22 mouse cellular contexts compared by ENCODE assay signal in the genomic region with DNA sequence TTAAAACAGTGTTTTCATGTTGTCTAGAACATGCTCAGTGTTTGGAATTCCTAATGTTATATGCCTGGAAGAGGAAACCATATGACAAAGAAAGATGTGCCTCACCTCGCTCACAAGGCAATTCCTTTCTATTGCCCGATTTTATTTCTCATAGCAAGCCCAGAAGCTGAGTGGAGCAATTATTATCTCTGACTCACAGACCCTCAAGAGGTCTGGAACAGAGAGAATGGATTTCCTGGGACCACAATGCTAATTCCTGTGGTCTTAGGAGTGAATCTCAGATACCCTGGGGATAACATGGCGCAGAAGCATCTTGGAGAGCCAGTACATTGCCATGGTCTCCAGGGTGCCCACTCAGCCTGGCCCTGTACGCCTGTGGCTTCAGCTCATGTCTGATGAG. TPM values are rescaled to one million over a fixed set of nuclear protein-coding genes. Genes with fewer than 3 reads are reported as not detected.
DNase-seq lines count a peak whose midpoint lies in the region; ATAC-seq and TF ChIP-seq lines count a peak whose summit lies in the region.
"Had no signal": no experiment of that assay in that cellular context is flagged by ENCODE, and none has a peak within 500 bp of the region (broad histone marks: within the 10 kb centered on the region; RNA-seq: fewer than 3 reads in every experiment).

No protein-coding gene starts in this region.

- H3K9me3 ChIP-seq in forebrain, postnatal 0 days (ENCODE audit: low read length): no peaks in the 10 kb centered on the region
- H3K9me3 ChIP-seq in forebrain, embryonic 12.5 days: no peaks in the 10 kb centered on the region
- H3K9me3 ChIP-seq in midbrain, embryonic 15.5 days: no peaks in the 10 kb centered on the region
- H3K9me3 ChIP-seq in midbrain, embryonic 10.5 days (replicated peaks): no peaks in the 10 kb centered on the region
- no peaks in the 10 kb centered on the region for H3K9me3 ChIP-seq in liver, embryonic 11.5 days (ENCODE audit: control insufficient read depth, low read length)
- H3K9me3 ChIP-seq in neural tube, embryonic 15.5 days (replicated peaks): no peaks in the 10 kb centered on the region
- H3K9me3 ChIP-seq: heart, embryonic 15.5 days had no signal

- WGBS in forebrain, postnatal 0 days: 67% methylated on average over 4 of the region's 4 CpGs
- WGBS in forebrain, embryonic 12.5 days: 84% methylated on average over 4 of the region's 4 CpGs
- WGBS in midbrain, embryonic 15.5 days: 57% methylated on average over 4 of the region's 4 CpGs
- 90% methylated on average over 4 of the region's 4 CpGs for WGBS in midbrain, embryonic 10.5 days
- WGBS in liver, embryonic 11.5 days: 66% methylated on average over 4 of the region's 4 CpGs
- WGBS in neural tube, embryonic 15.5 days: 54% methylated on average over 4 of the region's 4 CpGs

- peak overlapping the region; percentile 36; the same call in 1 of the 2 replicates for H3K27ac ChIP-seq in forebrain, postnatal 0 days (ENCODE audit: low read depth, low read length)
- H3K27ac ChIP-seq in forebrain, embryonic 12.5 days: no peak overlapping the region
- peak overlapping the region; percentile 49; the same call in 1 of the 2 replicates for H3K27ac ChIP-seq in midbrain, embryonic 15.5 days
- no peak overlapping the region for H3K27ac ChIP-seq in midbrain, embryonic 10.5 days (replicated peaks)
- H3K27ac ChIP-seq in liver, embryonic 11.5 days (ENCODE audit: low read depth, low read length): 0 out of 2 replicates have a peak overlapping the region, but pooled peaks have one; percentile 19
- H3K27ac ChIP-seq in neural tube, embryonic 15.5 days (replicated peaks): 0 out of 2 replicates have a peak overlapping the region, but pooled peaks have one; percentile 24
- H3K27ac ChIP-seq: heart, embryonic 15.5 days; stomach, postnatal 0 days had no signal

- H3K9ac ChIP-seq in forebrain, postnatal 0 days: no peak overlapping the region
- H3K9ac ChIP-seq in forebrain, embryonic 12.5 days: no peak overlapping the region
- H3K9ac ChIP-seq in midbrain, embryonic 15.5 days: no peak overlapping the region
- H3K9ac ChIP-seq in liver, embryonic 11.5 days (ENCODE audit: low read depth, low read length): no peak overlapping the region
- no peak overlapping the region for H3K9ac ChIP-seq in neural tube, embryonic 15.5 days (replicated peaks)
- H3K9ac ChIP-seq: heart, embryonic 15.5 days had no signal

- no peak for ATAC-seq in forebrain, postnatal 0 days
- no peak for ATAC-seq in forebrain, embryonic 12.5 days (ENCODE audit: low FRiP score)
- no peak for ATAC-seq in midbrain, embryonic 15.5 days (replicated peaks)
- no peak for ATAC-seq in liver, embryonic 11.5 days (replicated peaks; ENCODE audit: low FRiP score)
- no peak for ATAC-seq in neural tube, embryonic 15.5 days (ENCODE audit: low FRiP score)

- H3K4me3 ChIP-seq in forebrain, postnatal 0 days (ENCODE audit: low read depth, low read length): no peak overlapping the region
- no peak overlapping the region for H3K4me3 ChIP-seq in forebrain, embryonic 12.5 days (replicated peaks)
- no peak overlapping the region for H3K4me3 ChIP-seq in midbrain, embryonic 15.5 days
- no peak overlapping the region for H3K4me3 ChIP-seq in midbrain, embryonic 10.5 days
- H3K4me3 ChIP-seq in liver, embryonic 11.5 days (ENCODE audit: low read depth, low read length): no peak overlapping the region
- H3K4me3 ChIP-seq in neural tube, embryonic 15.5 days (replicated peaks): no peak overlapping the region
- H3K4me3 ChIP-seq: erythroblast, embryonic 14.5 days; heart, embryonic 15.5 days had no signal

- H3K27me3 ChIP-seq in forebrain, postnatal 0 days (ENCODE audit: insufficient read depth, low read length): no peaks in the 10 kb centered on the region
- H3K27me3 ChIP-seq in forebrain, embryonic 12.5 days: no peaks in the 10 kb centered on the region
- H3K27me3 ChIP-seq in midbrain, embryonic 15.5 days (replicated peaks): no peaks in the 10 kb centered on the region
- H3K27me3 ChIP-seq in midbrain, embryonic 10.5 days (ENCODE audit: low read depth, poor library complexity, severe bottlenecking): no peaks in the 10 kb centered on the region
- H3K27me3 ChIP-seq in liver, embryonic 11.5 days (replicated peaks; ENCODE audit: control insufficient read depth, insufficient read depth, low read length): no peaks in the 10 kb centered on the region
- H3K27me3 ChIP-seq in neural tube, embryonic 15.5 days (replicated peaks): no peaks in the 10 kb centered on the region
- H3K27me3 ChIP-seq: heart, embryonic 15.5 days had no signal

- peaks cover 7% of the 10 kb centered on the region; the same call in 1 of the 2 replicates for H3K36me3 ChIP-seq in forebrain, postnatal 0 days (ENCODE audit: insufficient read depth)
- H3K36me3 ChIP-seq in forebrain, embryonic 12.5 days (replicated peaks): peaks cover 11% of the 10 kb centered on the region
- H3K36me3 ChIP-seq in midbrain, embryonic 15.5 days (replicated peaks): no peaks in the 10 kb centered on the region
- peaks cover 9% of the 10 kb centered on the region; the same call in 1 of the 2 replicates for H3K36me3 ChIP-seq in midbrain, embryonic 10.5 days
- H3K36me3 ChIP-seq in liver, embryonic 11.5 days (ENCODE audit: control insufficient read depth, insufficient read depth, low read length): no peaks in the 10 kb centered on the region
- H3K36me3 ChIP-seq in neural tube, embryonic 15.5 days: peaks cover 7% of the 10 kb centered on the region; the same call in 1 of the 2 replicates
- H3K36me3 ChIP-seq: heart, embryonic 15.5 days had no signal

- peaks cover 14% of the 10 kb centered on the region for H3K4me1 ChIP-seq in forebrain, postnatal 0 days (ENCODE audit: insufficient read depth)
- H3K4me1 ChIP-seq in forebrain, embryonic 12.5 days: peaks cover 22% of the 10 kb centered on the region
- H3K4me1 ChIP-seq in midbrain, embryonic 15.5 days: peaks cover 25% of the 10 kb centered on the region
- H3K4me1 ChIP-seq in midbrain, embryonic 10.5 days: peaks cover 26% of the 10 kb centered on the region
- peaks cover 2% of the 10 kb centered on the region for H3K4me1 ChIP-seq in liver, embryonic 11.5 days (replicated peaks; ENCODE audit: control insufficient read depth, insufficient read depth, low read length)
- peaks cover 27% of the 10 kb centered on the region for H3K4me1 ChIP-seq in neural tube, embryonic 15.5 days
- H3K4me1 ChIP-seq: heart, embryonic 15.5 days had no signal

- TF ChIP-seq CTCF in forebrain, postnatal 0 days (IDR thresholded peaks at IDR 0.05; ENCODE audit: low read depth): no peak

- no peak overlapping the region for H3K4me2 ChIP-seq in forebrain, postnatal 0 days (ENCODE audit: low read depth)
- no peak overlapping the region for H3K4me2 ChIP-seq in forebrain, embryonic 12.5 days
- H3K4me2 ChIP-seq in midbrain, embryonic 15.5 days: no peak overlapping the region
- H3K4me2 ChIP-seq in liver, embryonic 11.5 days: no peak overlapping the region
- H3K4me2 ChIP-seq in neural tube, embryonic 15.5 days: no peak overlapping the region
- H3K4me2 ChIP-seq: heart, embryonic 15.5 days had no signal

- no peak for DNase-seq in forebrain, postnatal 0 days
- no peak for DNase-seq in midbrain, embryonic 10.5 days (ENCODE audit: low spot score)
- no peak for DNase-seq in liver, embryonic 11.5 days (ENCODE audit: low spot score)
- DNase-seq in adrenal gland, adult 2 months: no peak
- no peak for DNase-seq in testis, postnatal 10 days (ENCODE audit: low spot score)
- DNase-seq: adrenal gland, postnatal 36 days; cerebellum, postnatal 10 days; kidney, adult 8-10 months; kidney, postnatal 36 days; lung, adult 18-20 months; spleen, adult 18-20 months; thymus, postnatal 4 days had no signal

RNA-seq across cellular contexts. Expression of a gene that starts 33.5 kb away (rescaled TPM):
- total RNA-seq in forebrain, postnatal 0 days (2014; rRNA removed): 0.14 TPM in 1 of 2 replicates, not detected in the other
- not detected in 2 replicates for polyA plus RNA-seq in forebrain, postnatal 0 days (2015; fragmentation: Nextera tagmentation; extraction: Ambion mirVana)
- not detected in 2 replicates for polyA plus RNA-seq in forebrain, embryonic 12.5 days (2016; fragmentation: Nextera tagmentation; extraction: Ambion mirVana)
- 0.11 TPM in 1 of 2 replicates, not detected in the other for polyA plus RNA-seq in midbrain, embryonic 15.5 days (2015; fragmentation: Nextera tagmentation; extraction: Ambion mirVana)
- 0.07 TPM in 2 replicates for polyA plus RNA-seq in midbrain, embryonic 10.5 days (2016; fragmentation: Nextera tagmentation; extraction: Ambion mirVana)
- 0.09 TPM in 1 of 2 replicates, not detected in the other for polyA plus RNA-seq in liver, embryonic 11.5 days (2014; fragmentation: Nextera tagmentation; extraction: Ambion mirVana)
- polyA plus RNA-seq in neural tube, embryonic 15.5 days (2015; fragmentation: Nextera tagmentation; extraction: Ambion mirVana): not detected in 2 replicates
- not detected for total RNA-seq in adrenal gland, adult 2 months (2021)
- polyA plus RNA-seq in adrenal gland, adult 2 months (2012; rRNA removed): not detected in 2 replicates
- total RNA-seq: adrenal gland, postnatal 36 days; gastrocnemius, adult 18-20 months; granulocyte monocyte progenitor cell, adult 5-6 weeks; layer of hippocampus, postnatal 14 days; left cerebral cortex, postnatal 36 days had no signal
- polyA plus RNA-seq: erythroblast, embryonic 14.5 days; heart, embryonic 15.5 days; stomach, postnatal 0 days had no signal

RNA-seq across cellular contexts. Expression of a gene that starts 46.2 kb away (rescaled TPM):
- 22.9 and 25.1 TPM in 2 replicates for total RNA-seq in forebrain, postnatal 0 days (2014; rRNA removed)
- polyA plus RNA-seq in forebrain, postnatal 0 days (2015; fragmentation: Nextera tagmentation; extraction: Ambion mirVana): 25.4 and 30.4 TPM in 2 replicates
- 73.3 and 76.3 TPM in 2 replicates for polyA plus RNA-seq in forebrain, embryonic 12.5 days (2016; fragmentation: Nextera tagmentation; extraction: Ambion mirVana)
- polyA plus RNA-seq in midbrain, embryonic 15.5 days (2015; fragmentation: Nextera tagmentation; extraction: Ambion mirVana): 43.2 and 45.2 TPM in 2 replicates
- 74.5 and 77.4 TPM in 2 replicates for polyA plus RNA-seq in midbrain, embryonic 10.5 days (2016; fragmentation: Nextera tagmentation; extraction: Ambion mirVana)
- polyA plus RNA-seq in liver, embryonic 11.5 days (2014; fragmentation: Nextera tagmentation; extraction: Ambion mirVana): 43.2 and 48.2 TPM in 2 replicates
- 38.9 and 45.2 TPM in 2 replicates for polyA plus RNA-seq in neural tube, embryonic 15.5 days (2015; fragmentation: Nextera tagmentation; extraction: Ambion mirVana)
- total RNA-seq in adrenal gland, adult 2 months (2021): 1 to 10 TPM; 7.9 to 8.9 TPM
- polyA plus RNA-seq in adrenal gland, adult 2 months (2012; rRNA removed): 0.10 and 0.31 TPM in 2 replicates

Comparison
In these comparisons a context has a peak if more than half of its experiments do, and no peak if none do; other contexts are left out.
1. H3K27ac ChIP-seq: peak in forebrain, postnatal 0 days (single experiment), midbrain, embryonic 15.5 days (single experiment), liver, embryonic 11.5 days (single experiment) and neural tube, embryonic 15.5 days (single experiment); none in forebrain, embryonic 12.5 days (single experiment) and midbrain, embryonic 10.5 days (single experiment).
2. RNA of a gene that starts 46.2 kb away (polyA plus RNA-seq): 74.5 to 77.4 TPM in midbrain, embryonic 10.5 days, 73.3 to 76.3 TPM in forebrain, embryonic 12.5 days, 43.2 to 48.2 TPM in liver, embryonic 11.5 days, 43.2 to 45.2 TPM in midbrain, embryonic 15.5 days, 38.9 to 45.2 TPM in neural tube, embryonic 15.5 days and 25.4 to 30.4 TPM in forebrain, postnatal 0 days; 0.10 to 0.31 TPM in adrenal gland, adult 2 months; every median in the first group is over 10 times any median in the second.